Mouse (Mus musculus) stomach, embryonic 14.5 days (tissue): ENCODE measurements at regions not wholly inside any gene's neighbourhood (a gene's known extent, or its start where the extent isn't known, plus 50 kb on each side); places are given as distances from the start of the nearest gene placed in this dataset.

Source experiments
- ATAC-seq: fragments of 200-750 bp; cut with Nextera tagmentation; 2 replicates; pipeline ENCODE4 v1.8.0; 2017; ENCODE audit warnings: low read depth, moderate TSS enrichment; ENCODE audit not compliant: insufficient number of reproducible peaks, insufficient read depth, low FRiP score
- H3K27ac ChIP-seq: fragments of 300-500 bp; sonication (generic); 2 replicates; pipeline ENCODE4 v1.5.1; 2014; ENCODE audit warnings: mild to moderate bottlenecking, low read length, moderate library complexity, mixed read lengths
- H3K27me3 ChIP-seq: fragments of 300-500 bp; sonication (generic); 2 replicates; pipeline ENCODE4 v1.6.1; 2014; ENCODE audit warnings: low read length, control low read depth, mixed read lengths; ENCODE audit not compliant: control insufficient read depth, insufficient read depth
- H3K36me3 ChIP-seq: fragments of 300-500 bp; sonication (generic); 2 replicates; pipeline ENCODE4 v1.6.1; 2014; ENCODE audit warnings: mild to moderate bottlenecking, control low read depth, low read length, moderate library complexity, mixed read lengths; ENCODE audit not compliant: control insufficient read depth, insufficient read depth
- H3K4me1 ChIP-seq: fragments of 300-500 bp; sonication (generic); 2 replicates; pipeline ENCODE4 v1.6.1; 2014; ENCODE audit warnings: low read length, control low read depth, mixed read lengths; ENCODE audit not compliant: control insufficient read depth, insufficient read depth
- H3K4me2 ChIP-seq: fragments of 300-500 bp; sonication (generic); replicated peaks from 2 replicates; pipeline ENCODE4 v1.6.1; 2014; ENCODE audit warnings: low read depth, low read length, control low read depth
- H3K4me3 ChIP-seq: fragments of 300-500 bp; sonication (generic); 2 replicates; pipeline ENCODE4 v1.5.1; 2014; ENCODE audit warnings: low read depth, low read length, control low read depth
- H3K9ac ChIP-seq: fragments of 300-500 bp; sonication (generic); replicated peaks from 2 replicates; pipeline ENCODE4 v1.6.1; 2014; ENCODE audit warnings: low read depth, mild to moderate bottlenecking, control low read depth, low read length, moderate library complexity, mixed read lengths
- H3K9me3 ChIP-seq: fragments of 300-500 bp; sonication (generic); 2 replicates; pipeline ENCODE4 v1.6.1; 2016; ENCODE audit warnings: low read depth, low read length, control low read depth; ENCODE audit not compliant: control insufficient read depth
- whole genome bisulfite sequencing: fragments of 180-500 bp; shearing (Covaris S2); extraction: QIAGEN DNeasy Blood & Tissue Kit; methylation state at CpG from one replicate; pipeline ENCODE4 v1.1.7; 2014; 5-methylcytosine and 5-hydroxymethylcytosine counted together

DNA sequence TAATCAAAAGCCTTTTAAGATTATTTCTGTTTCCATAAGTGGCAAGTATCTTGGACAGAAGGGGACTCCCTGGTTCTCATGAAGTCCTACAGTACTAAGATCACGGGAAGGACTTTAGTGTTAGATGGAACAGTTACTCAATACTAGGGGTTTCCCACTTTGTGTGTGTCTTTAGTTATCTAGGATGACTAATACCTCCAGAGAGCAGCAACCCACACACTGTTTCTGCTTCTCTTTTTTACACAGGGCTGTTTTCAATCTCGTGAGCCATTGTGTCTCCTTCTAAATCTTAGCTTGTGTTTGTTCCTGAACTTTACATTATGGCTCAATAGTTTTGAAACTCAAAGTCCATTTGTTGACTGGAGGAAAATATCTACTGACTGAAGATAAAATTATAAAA, 496.5 kb upstream of the Impg1 start:
- 82% methylated on average over 2 of the region's 2 CpGs for WGBS
- no peak for ATAC-seq
- Histone ChIP-seq H3K4me1 (no peaks in the 10 kb centered on the region), H3K9ac (no peak overlapping the region), H3K27me3 (no peaks in the 10 kb centered on the region), H3K36me3 (no peaks in the 10 kb centered on the region), H3K27ac (no peak overlapping the region), H3K4me3 (no peak overlapping the region), H3K9me3 (no peaks in the 10 kb centered on the region), H3K4me2 (no peak overlapping the region)

- WGBS = 76% methylated on average over 2 of the region's 2 CpGs
These were observed 477.7 kb upstream of the Impg1 start for GRCm38 (mm10) chr9:80942991-80943390.

DNA sequence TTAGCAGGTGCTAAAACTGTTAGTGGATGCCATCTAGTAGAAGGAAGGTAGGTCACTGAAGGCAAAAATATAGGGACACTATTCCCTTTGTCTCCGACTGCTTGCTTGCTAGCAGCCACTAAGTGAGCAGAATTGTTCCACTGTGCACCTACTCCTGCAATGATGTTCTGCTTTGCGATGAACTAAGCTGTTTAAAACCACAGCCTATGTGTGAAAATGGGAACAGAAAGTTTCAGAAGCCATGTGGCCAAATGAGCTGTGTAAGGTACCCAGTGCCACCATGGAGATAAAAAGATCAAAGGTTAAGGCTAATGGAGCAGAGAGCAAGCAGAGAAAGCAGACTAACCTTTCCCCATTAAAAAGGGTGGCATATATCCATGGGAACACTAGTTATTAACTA, 476.1 kb upstream of the Impg1 start:
- H3K27me3 ChIP-seq = no peaks in the 10 kb centered on the region
- no peaks in the 10 kb centered on the region for H3K9me3 ChIP-seq
- H3K27ac ChIP-seq = no peak overlapping the region
- no peak for ATAC-seq
- 57% methylated on average over 2 of the region's 2 CpGs for WGBS
- H3K4me2 ChIP-seq = no peak overlapping the region
- H3K9ac ChIP-seq = no peak overlapping the region
- no peaks in the 10 kb centered on the region for H3K36me3 ChIP-seq
- H3K4me1 ChIP-seq = no peaks in the 10 kb centered on the region
- H3K4me3 ChIP-seq = no peak overlapping the region

More at GRCm38 (mm10) chr9:80942991-80943390, 477.7 kb upstream of the Impg1 start:
- Histone ChIP-seq H3K27me3 (no peaks in the 10 kb centered on the region), H3K27ac (no peak overlapping the region), H3K4me1 (no peaks in the 10 kb centered on the region), H3K36me3 (no peaks in the 10 kb centered on the region), H3K9ac (no peak overlapping the region), H3K4me2 (no peak overlapping the region), H3K9me3 (no peaks in the 10 kb centered on the region), H3K4me3 (no peak overlapping the region)
- no peak for ATAC-seq

DNA sequence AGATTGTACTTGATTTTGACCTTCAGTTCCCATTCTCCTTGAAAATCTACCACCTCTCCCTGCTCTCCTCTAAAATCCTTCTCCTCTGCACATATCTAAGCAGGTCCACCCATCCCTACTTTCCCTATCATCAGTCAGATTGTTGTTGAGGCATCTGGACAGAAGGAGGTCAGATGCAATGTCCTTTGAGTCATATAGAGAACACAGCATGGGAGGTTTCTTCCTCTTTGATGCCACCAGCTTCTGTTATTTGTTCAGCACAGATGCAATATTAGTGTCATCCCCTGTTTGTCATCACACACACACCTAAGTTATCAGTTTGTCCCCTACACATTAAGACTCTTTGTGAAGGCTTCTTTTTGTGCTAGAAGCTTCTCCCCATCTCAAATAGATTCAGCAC, 473.0 kb upstream of the Impg1 start:
- Histone ChIP-seq H3K36me3 (no peaks in the 10 kb centered on the region), H3K4me1 (no peaks in the 10 kb centered on the region), H3K27ac (no peak overlapping the region), H3K4me2 (no peak overlapping the region), H3K9ac (no peak overlapping the region), H3K9me3 (no peaks in the 10 kb centered on the region), H3K4me3 (no peak overlapping the region), H3K27me3 (no peaks in the 10 kb centered on the region)
- no peak for ATAC-seq

DNA sequence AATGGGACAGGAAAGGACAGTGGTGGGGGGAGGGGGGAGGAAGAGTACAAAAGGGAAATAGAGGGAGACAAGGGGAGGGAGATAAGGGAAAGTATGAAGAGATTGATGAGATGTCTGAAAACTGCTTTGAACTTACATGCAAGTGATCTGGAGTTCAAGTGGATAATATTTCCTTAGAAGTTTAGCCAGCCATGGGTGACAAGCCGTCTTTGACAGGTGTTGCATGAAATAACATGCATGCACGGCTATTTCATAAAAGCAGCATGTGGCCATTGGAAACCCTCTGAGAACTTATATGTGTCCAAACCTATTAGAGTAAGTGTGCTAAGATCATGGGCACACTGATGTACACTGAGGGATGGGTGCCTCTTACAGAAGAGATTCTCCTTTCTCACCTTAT, 465.3 kb upstream of the Impg1 start:
- H3K27me3 ChIP-seq = no peaks in the 10 kb centered on the region
- no peaks in the 10 kb centered on the region for H3K36me3 ChIP-seq
- no peak for ATAC-seq
- no peak overlapping the region for H3K4me3 ChIP-seq
- H3K9ac ChIP-seq = no peak overlapping the region
- H3K4me2 ChIP-seq = no peak overlapping the region
- WGBS = 51% methylated on average over 2 of the region's 2 CpGs
- no peaks in the 10 kb centered on the region for H3K4me1 ChIP-seq
- no peak overlapping the region for H3K27ac ChIP-seq
- H3K9me3 ChIP-seq = no peaks in the 10 kb centered on the region

- no peak overlapping the region for H3K9ac ChIP-seq
- ATAC-seq = no peak
- no peaks in the 10 kb centered on the region for H3K4me1 ChIP-seq
- 87% methylated on average over 1 of the region's 1 CpGs for WGBS
- no peaks in the 10 kb centered on the region for H3K9me3 ChIP-seq
- H3K27me3 ChIP-seq = no peaks in the 10 kb centered on the region
- no peaks in the 10 kb centered on the region for H3K36me3 ChIP-seq
- no peak overlapping the region for H3K27ac ChIP-seq
- H3K4me2 ChIP-seq = no peak overlapping the region
- no peak overlapping the region for H3K4me3 ChIP-seq
These were observed 455.0 kb upstream of the Impg1 start for GRCm38 (mm10) chr9:80920304-80920703.

- no peak overlapping the region for H3K4me3 ChIP-seq
- H3K27me3 ChIP-seq = no peaks in the 10 kb centered on the region
- no peaks in the 10 kb centered on the region for H3K4me1 ChIP-seq
- H3K36me3 ChIP-seq = no peaks in the 10 kb centered on the region
- WGBS = 85% methylated on average over 2 of the region's 2 CpGs
- ATAC-seq = no peak
- H3K9me3 ChIP-seq = no peaks in the 10 kb centered on the region
- no peak overlapping the region for H3K4me2 ChIP-seq
- H3K27ac ChIP-seq = no peak overlapping the region
- no peak overlapping the region for H3K9ac ChIP-seq
These were observed 448.6 kb upstream of the Impg1 start for GRCm38 (mm10) chr9:80913867-80914266.

GRCm38 (mm10) chr9:80912177-80912576, 446.9 kb upstream of the Impg1 start:
- no peaks in the 10 kb centered on the region for H3K4me1 ChIP-seq
- no peak overlapping the region for H3K27ac ChIP-seq
- no peak overlapping the region for H3K9ac ChIP-seq
- H3K36me3 ChIP-seq = no peaks in the 10 kb centered on the region
- H3K4me2 ChIP-seq = no peak overlapping the region
- no peaks in the 10 kb centered on the region for H3K9me3 ChIP-seq
- no peak for ATAC-seq
- no peaks in the 10 kb centered on the region for H3K27me3 ChIP-seq
- no peak overlapping the region for H3K4me3 ChIP-seq

DNA sequence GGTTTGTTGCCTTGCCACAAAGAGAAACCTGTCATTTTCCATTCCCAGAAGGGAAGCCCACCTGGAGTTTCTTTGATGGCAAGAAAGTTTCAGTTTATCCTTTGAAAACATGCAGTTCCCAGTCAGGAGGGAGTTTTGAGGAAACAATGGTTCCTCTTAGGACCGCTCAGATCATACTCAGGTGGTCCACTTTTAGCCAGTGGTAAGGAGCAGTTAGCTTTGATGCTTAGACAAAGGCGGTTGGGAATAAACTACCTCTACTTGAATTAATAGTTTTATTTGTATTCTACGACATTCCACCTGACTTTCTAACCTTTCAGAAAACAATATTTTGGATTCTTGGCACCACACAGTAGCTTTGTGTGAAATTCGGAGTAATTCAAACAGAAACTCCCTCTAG, 401.5 kb upstream of the Impg1 start:
- Histone ChIP-seq H3K27ac (no peak overlapping the region), H3K4me2 (no peak overlapping the region), H3K4me1 (no peaks in the 10 kb centered on the region), H3K9me3 (no peaks in the 10 kb centered on the region), H3K9ac (no peak overlapping the region), H3K27me3 (no peaks in the 10 kb centered on the region), H3K36me3 (no peaks in the 10 kb centered on the region), H3K4me3 (no peak overlapping the region)
- WGBS = 72% methylated on average over 4 of the region's 4 CpGs
- ATAC-seq = no peak
